Mouse (Mus musculus) left cerebral cortex, adult 9 months (tissue): ENCODE results near the gene Prdm1.

ENCODE experiments used
- DNase-seq, 2 experiments: peaks; one replicate each; pipeline ENCODE4 v3.0.0; 2022; ENCODE audit warnings: low spot score in 2 of 2

Gene Prdm1

GRCm38 (mm10) chr10:44418901-44419300, 109.4 kb downstream of the Prdm1 start:
- DNase-seq = no peak

- DNase-seq = no peak
Observed at GRCm38 (mm10) chr10:44415576-44415975, 112.7 kb downstream of the Prdm1 start.

- no peak for DNase-seq
Observed at GRCm38 (mm10) chr10:44409958-44410357, 118.3 kb downstream of the Prdm1 start.

GRCm38 (mm10) chr10:44409054-44409453, 119.2 kb downstream of the Prdm1 start:
- no peak for DNase-seq

- DNase-seq = no peak
Observed at GRCm38 (mm10) chr10:44403415-44403814, 124.9 kb downstream of the Prdm1 start.

GRCm38 (mm10) chr10:44401600-44401999, 126.7 kb downstream of the Prdm1 start:
- DNase-seq = no peak

- DNase-seq = no peak
Observed at GRCm38 (mm10) chr10:44400602-44401001, 127.7 kb downstream of the Prdm1 start.

GRCm38 (mm10) chr10:44400119-44400518, 128.2 kb downstream of the Prdm1 start:
- no peak for DNase-seq

GRCm38 (mm10) chr10:44392855-44393254, 135.4 kb downstream of the Prdm1 start:
- DNase-seq = no peak

GRCm38 (mm10) chr10:44391509-44392290, 136.6 kb downstream of the Prdm1 start:
- DNase-seq = no peak

GRCm38 (mm10) chr10:44390286-44390685, 138.0 kb downstream of the Prdm1 start:
- no peak for DNase-seq

GRCm38 (mm10) chr10:44388706-44389233, 139.5 kb downstream of the Prdm1 start:
- no peak for DNase-seq
